Mouse (Mus musculus) stomach, postnatal 0 days (tissue): ENCODE data around the gene Nsun2. TPM values are rescaled to one million over a fixed set of nuclear protein-coding genes. Genes with fewer than 3 reads are reported as not detected.
A peak's percentile ranks its signal among the peaks of the same experiment; 100 is the strongest.

Experiments
- ATAC-seq: fragments of 200-750 bp; cut with Nextera tagmentation; 2 replicates; pipeline ENCODE4 v1.8.0; 2017; ENCODE audit not compliant: low FRiP score, low TSS enrichment
- DNase-seq: peaks from one replicate; pipeline ENCODE4 v3.0.0-alpha.2; 2016; ENCODE audit warnings: low spot score
- H3K27ac ChIP-seq: fragments of 300-500 bp; sonication (generic); replicated peaks from 2 replicates; pipeline ENCODE4 v1.5.1; 2014; ENCODE audit warnings: mild to moderate bottlenecking, control low read depth
- H3K27me3 ChIP-seq: fragments of 300-500 bp; sonication (generic); 2 replicates; pipeline ENCODE4 v1.6.1; 2014; ENCODE audit warnings: low read length; ENCODE audit not compliant: control insufficient read depth, insufficient read depth
- H3K36me3 ChIP-seq: fragments of 300-500 bp; sonication (generic); 2 replicates; pipeline ENCODE4 v1.6.1; 2014; ENCODE audit warnings: low read length, mixed read lengths; ENCODE audit not compliant: control insufficient read depth, insufficient read depth
- H3K4me1 ChIP-seq: fragments of 300-500 bp; sonication (generic); replicated peaks from 2 replicates; pipeline ENCODE4 v1.6.1; 2014; ENCODE audit warnings: antibody characterized with exemption; ENCODE audit not compliant: control insufficient read depth, insufficient read depth
- H3K4me2 ChIP-seq: fragments of 300-500 bp; sonication (generic); replicated peaks from 2 replicates; pipeline ENCODE4 v1.6.1; 2014; ENCODE audit warnings: low read depth, mild to moderate bottlenecking, control low read depth, moderate library complexity
- H3K4me3 ChIP-seq: fragments of 300-500 bp; sonication (generic); 2 replicates; pipeline ENCODE4 v1.5.1; 2014; ENCODE audit warnings: low read depth, low read length, control low read depth
- H3K9ac ChIP-seq: fragments of 300-500 bp; sonication (generic); 2 replicates; pipeline ENCODE4 v1.6.1; 2014; ENCODE audit warnings: mild to moderate bottlenecking, low read length, control low read depth, mixed read lengths
- H3K9me3 ChIP-seq: fragments of 300-500 bp; sonication (generic); 2 replicates; pipeline ENCODE4 v1.6.1; 2016; ENCODE audit warnings: low read length; ENCODE audit not compliant: control insufficient read depth
- CTCF ChIP-seq: IDR thresholded peaks from 2 replicates; pipeline ENCODE4 v1.5.1; 2016; ENCODE audit warnings: antibody characterized with exemption, low read depth, mild to moderate bottlenecking, moderate library complexity
- EP300 ChIP-seq: optimal IDR thresholded peaks from 2 replicates; pipeline ENCODE3; 2016; ENCODE audit warnings: antibody characterized with exemption
- WGBS: fragments of 180-500 bp; shearing (Covaris S2); extraction: QIAGEN DNeasy Blood & Tissue Kit; methylation state at CpG from one replicate; pipeline ENCODE4 v1.1.7; 2014; 5-methylcytosine and 5-hydroxymethylcytosine counted together
- polyA plus RNA-seq: library from polyadenylated mRNA; unstranded; fragments of >200 nt; fragmentation: Nextera tagmentation; extraction: Ambion mirVana; gene quantifications from 2 replicates; pipeline ENCODE4 v1.2.1, GENCODE M21; 2015

Gene Nsun2
- polyA plus RNA-seq, 1 experiment from 2014 or later, result 68.6 TPM

- TF ChIP-seq CTCF, result no peak
- TF ChIP-seq EP300, result no peak
- no peak for DNase-seq
- Histone ChIP-seq H3K27me3 (no peaks in the 10 kb centered on the region), H3K27ac (no peak overlapping the region), H3K9me3 (no peaks in the 10 kb centered on the region), H3K4me3 (no peak overlapping the region), H3K4me2 (no peak overlapping the region), H3K9ac (no peak overlapping the region), H3K36me3 (no peaks in the 10 kb centered on the region), H3K4me1 (no peaks in the 10 kb centered on the region)
- no peak for ATAC-seq
- 88% methylated on average over 6 of the region's 6 CpGs for WGBS
These were observed 48.9 kb downstream of the Nsun2 start for GRCm38 (mm10) chr13:69582411-69582810.

- 88% methylated on average over 6 of the region's 6 CpGs for WGBS
- Histone ChIP-seq H3K4me1 (no peaks in the 10 kb centered on the region), H3K27me3 (no peaks in the 10 kb centered on the region), H3K9me3 (no peaks in the 10 kb centered on the region), H3K27ac (no peak overlapping the region), H3K4me3 (no peak overlapping the region), H3K9ac (no peak overlapping the region), H3K36me3 (no peaks in the 10 kb centered on the region), H3K4me2 (no peak overlapping the region)
- no peak for ATAC-seq
- TF ChIP-seq CTCF (no peak), EP300 (no peak)
- no peak for DNase-seq
These were observed 50.0 kb downstream of the Nsun2 start for GRCm38 (mm10) chr13:69583591-69583990.

- no peaks in the 10 kb centered on the region for H3K36me3 ChIP-seq
- H3K4me3 ChIP-seq, result no peak overlapping the region
- no peaks in the 10 kb centered on the region for H3K4me1 ChIP-seq
- 47% methylated on average over 6 of the region's 6 CpGs for WGBS
- no peak for TF ChIP-seq EP300
- H3K27me3 ChIP-seq, result no peaks in the 10 kb centered on the region
- no peaks in the 10 kb centered on the region for H3K9me3 ChIP-seq
- no peak overlapping the region for H3K27ac ChIP-seq
- no peak overlapping the region for H3K9ac ChIP-seq
- DNase-seq (no peak), ATAC-seq (0 out of 2 replicates have a peak, but pooled peaks have one; percentile 30)
- no peak overlapping the region for H3K4me2 ChIP-seq
These were observed 52.3 kb downstream of the Nsun2 start for GRCm38 (mm10) chr13:69585828-69586227.

GRCm38 (mm10) chr13:69586337-69586736 lies 52.8 kb downstream of the Nsun2 start:
- Histone ChIP-seq H3K4me2 (no peak overlapping the region), H3K9ac (no peak overlapping the region), H3K4me1 (no peaks in the 10 kb centered on the region), H3K27me3 (no peaks in the 10 kb centered on the region), H3K27ac (no peak overlapping the region), H3K36me3 (no peaks in the 10 kb centered on the region), H3K4me3 (no peak overlapping the region), H3K9me3 (no peaks in the 10 kb centered on the region)
- ATAC-seq, result no peak
- WGBS, result 59% methylated on average over 10 of the region's 10 CpGs
- no peak for DNase-seq
- TF ChIP-seq EP300, result no peak
- TF ChIP-seq CTCF, result no peak

- Histone ChIP-seq H3K27me3 (no peaks in the 10 kb centered on the region), H3K9ac (no peak overlapping the region), H3K36me3 (no peaks in the 10 kb centered on the region), H3K27ac (no peak overlapping the region), H3K9me3 (no peaks in the 10 kb centered on the region), H3K4me3 (no peak overlapping the region), H3K4me2 (no peak overlapping the region), H3K4me1 (no peaks in the 10 kb centered on the region)
- WGBS, result 52% methylated on average over 3 of the region's 3 CpGs
- TF ChIP-seq CTCF (no peak), EP300 (no peak)
- DNase-seq, result no peak
- ATAC-seq, result no peak
These were observed 54.3 kb downstream of the Nsun2 start for GRCm38 (mm10) chr13:69587849-69588248.

GRCm38 (mm10) chr13:69588263-69588662 lies 54.7 kb downstream of the Nsun2 start:
- H3K4me3 ChIP-seq, result no peak overlapping the region
- H3K27ac ChIP-seq, result no peak overlapping the region
- ATAC-seq (no peak), DNase-seq (no peak)
- H3K36me3 ChIP-seq, result no peaks in the 10 kb centered on the region
- 44% methylated on average over 6 of the region's 6 CpGs for WGBS
- H3K9ac ChIP-seq, result no peak overlapping the region
- H3K4me1 ChIP-seq, result no peaks in the 10 kb centered on the region
- no peaks in the 10 kb centered on the region for H3K27me3 ChIP-seq
- TF ChIP-seq EP300, result no peak
- no peak for TF ChIP-seq CTCF
- H3K9me3 ChIP-seq, result no peaks in the 10 kb centered on the region
- no peak overlapping the region for H3K4me2 ChIP-seq
